Mouse (Mus musculus): ENCODE data around the gene Olfr1497. TPM values are rescaled to one million over a fixed set of nuclear protein-coding genes. Genes with fewer than 3 reads are reported as not detected.
"Not testable (repeated sequence)": the region's sequence is repeated elsewhere in the genome, so short reads cannot be mapped to it uniquely, and the experiment has no call there.

Olfr1497 gene
- not detected for total RNA-seq (2021)
- long read RNA-seq, experiment 1 = 0 reads
- long read RNA-seq, experiment 2 = 0 reads

DNA sequence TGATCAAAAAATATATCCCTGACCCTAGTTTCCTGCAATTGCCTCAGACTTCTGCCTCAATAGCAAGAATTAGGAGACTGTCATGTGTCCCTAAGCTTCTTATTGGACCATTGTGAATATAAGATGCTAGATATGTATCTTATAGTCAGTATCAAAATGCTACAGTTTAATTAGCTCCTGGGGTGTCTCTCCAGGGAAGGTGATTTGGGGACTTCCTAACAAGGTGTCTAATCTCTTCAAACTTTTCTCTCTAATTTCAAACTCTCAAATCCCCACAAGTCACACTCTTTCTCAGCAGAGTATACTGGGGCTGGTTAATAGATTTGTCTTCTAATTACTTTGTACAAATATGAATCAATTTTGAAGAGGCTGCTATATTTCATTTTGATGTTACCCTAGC is at the start of gene Olfr1497:
Gene Olfr1497, minus strand, starts transcription at position 101 of the 400 bp plus-strand sequence.
- DNase-seq (ENCODE audit: low spot score in 2 of 2) = no peak

- DNase-seq (ENCODE audit: low spot score in 2 of 2) = no peak
Observed at GRCm38 (mm10) chr19:13830388-13830787, 32.4 kb upstream of the Olfr1497 start, which contains the start of gene Olfr1500. Gene Olfr1500 (minus strand): TSS chr19:13830488.

GRCm38 (mm10) chr19:13828447-13828846 is 30.4 kb upstream of the Olfr1497 start:
- DNase-seq (ENCODE audit: low spot score in 2 of 2) = no peak

GRCm38 (mm10) chr19:13820847-13821246 is 22.8 kb upstream of the Olfr1497 start:
- DNase-seq (ENCODE audit: low spot score in 2 of 2) = no peak

GRCm38 (mm10) chr19:13819347-13819746 is 21.3 kb upstream of the Olfr1497 start, which contains the start of gene Olfr1499:
Gene Olfr1499 (minus strand): TSS chr19:13819447.
- DNase-seq (ENCODE audit: low spot score in 2 of 2) = no peak

- DNase-seq (ENCODE audit: low spot score in 2 of 2) = no peak
Observed at GRCm38 (mm10) chr19:13818827-13819226, 20.8 kb upstream of the Olfr1497 start.

GRCm38 (mm10) chr19:13812823-13813222 is 14.8 kb upstream of the Olfr1497 start:
- no peak for DNase-seq (ENCODE audit: low spot score in 2 of 2)

GRCm38 (mm10) chr19:13805486-13805885 is 7.5 kb upstream of the Olfr1497 start:
- not testable (repeated sequence) for DNase-seq (ENCODE audit: low spot score in 2 of 2)

GRCm38 (mm10) chr19:13777578-13777977 is 20.4 kb downstream of the Olfr1497 start, which contains the start of gene Olfr1496:
Gene Olfr1496 (plus strand): TSS chr19:13777878.
- DNase-seq (ENCODE audit: low spot score in 2 of 2) = no peak

GRCm38 (mm10) chr19:13768565-13769276 is 29.3 kb downstream of the Olfr1497 start:
- no peak for DNase-seq (ENCODE audit: low spot score in 2 of 2)

DNA sequence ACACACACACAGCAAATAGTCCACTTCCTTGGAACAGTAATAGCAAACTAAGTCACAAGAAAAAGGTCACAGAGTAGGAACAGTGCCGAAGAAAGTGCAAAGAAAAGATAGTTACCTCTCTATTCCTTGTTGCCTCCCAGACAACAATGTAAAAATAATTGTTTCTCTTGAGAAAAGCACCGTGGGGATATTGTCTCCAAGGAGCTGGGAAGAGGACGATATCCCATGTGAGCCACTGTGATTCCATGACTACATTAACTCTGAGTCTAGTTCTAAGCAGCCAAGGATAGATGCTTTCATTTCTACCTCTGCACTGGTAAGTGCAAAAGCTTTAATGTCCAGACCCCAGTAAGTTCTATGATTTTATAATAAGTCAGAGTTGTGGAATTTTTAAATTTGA is 33.7 kb downstream of the Olfr1497 start, which contains the start of gene Olfr1495:
Gene Olfr1495, plus strand, starts transcription at position 301 of the 400 bp plus-strand sequence.
- DNase-seq (ENCODE audit: low spot score in 2 of 2) = no peak

- no peak for DNase-seq (ENCODE audit: low spot score in 2 of 2)
Observed at GRCm38 (mm10) chr19:13749366-13749765, 48.6 kb downstream of the Olfr1497 start.

Other genes with a start within 250 kb of the Olfr1497 start
- not detected for gene Olfr1484, start 214.7 kb downstream of the Olfr1497 start, total RNA-seq (2021)
- not detected for gene Olfr1487, start 180.8 kb downstream of the Olfr1497 start, total RNA-seq (2021)
- not detected for gene Olfr1489, start 166.6 kb downstream of the Olfr1497 start, total RNA-seq (2021)
- gene Olfr1490, start 147.1 kb downstream of the Olfr1497 start, total RNA-seq (2021) = not detected
- not detected for gene Olfr1491, start 100.9 kb downstream of the Olfr1497 start, total RNA-seq (2021)
- gene Olfr1493-ps1, start 74.9 kb downstream of the Olfr1497 start, total RNA-seq (2021) = not detected
- gene Olfr1494, start 58.5 kb downstream of the Olfr1497 start, total RNA-seq (2021) = not detected
- gene Olfr1495, start 33.6 kb downstream of the Olfr1497 start, total RNA-seq (2021) = not detected
- gene Olfr1496, start 20.3 kb downstream of the Olfr1497 start, total RNA-seq (2021) = not detected
- not detected for gene Olfr1499, start 21.2 kb upstream of the Olfr1497 start, total RNA-seq (2021)
- gene Olfr1500, start 32.3 kb upstream of the Olfr1497 start, total RNA-seq (2021) = not detected
- not detected for gene Olfr1501, start 52.5 kb upstream of the Olfr1497 start, total RNA-seq (2021)
- not detected for gene Olfr1502, start 63.6 kb upstream of the Olfr1497 start, total RNA-seq (2021)
- gene Olfr1504, start 99.7 kb upstream of the Olfr1497 start, total RNA-seq (2021) = not detected
- not detected for gene Olfr1505, start 115.3 kb upstream of the Olfr1497 start, total RNA-seq (2021)